Mouse (Mus musculus): ENCODE results near the gene Olfr159. TPM values are rescaled to one million over a fixed set of nuclear protein-coding genes. Genes with fewer than 3 reads are reported as not detected.

Gene Olfr159
- polyA plus RNA-seq, 1 experiment from 2014 or later: not detected

GRCm38 (mm10) chr4:43760460-43760859, 10.3 kb downstream of the Olfr159 start:
- Histone ChIP-seq H3K27me3 (ENCODE audit: control insufficient read depth, insufficient read depth, low read length) (no peaks in the 10 kb centered on the region; the same call in 1 of the 2 replicates), H3K4me1 (ENCODE audit: control insufficient read depth, insufficient read depth, low read length) (no peaks in the 10 kb centered on the region), H3K9ac (ENCODE audit: low read depth, low read length) (no peak overlapping the region), H3K4me3 (ENCODE audit: low read length) (no peak overlapping the region), H3K27ac (ENCODE audit: low read depth, low read length) (no peak overlapping the region), H3K4me2 (replicated peaks; ENCODE audit: low read depth, low read length) (no peak overlapping the region), H3K36me3 (ENCODE audit: control insufficient read depth, insufficient read depth, low read length) (no peaks in the 10 kb centered on the region), H3K9me3 (ENCODE audit: control insufficient read depth, low read length) (no peaks in the 10 kb centered on the region)
- no peak for ATAC-seq (ENCODE audit: low FRiP score, low TSS enrichment)
- 71% methylated on average over 10 of the region's 10 CpGs for WGBS

DNA sequence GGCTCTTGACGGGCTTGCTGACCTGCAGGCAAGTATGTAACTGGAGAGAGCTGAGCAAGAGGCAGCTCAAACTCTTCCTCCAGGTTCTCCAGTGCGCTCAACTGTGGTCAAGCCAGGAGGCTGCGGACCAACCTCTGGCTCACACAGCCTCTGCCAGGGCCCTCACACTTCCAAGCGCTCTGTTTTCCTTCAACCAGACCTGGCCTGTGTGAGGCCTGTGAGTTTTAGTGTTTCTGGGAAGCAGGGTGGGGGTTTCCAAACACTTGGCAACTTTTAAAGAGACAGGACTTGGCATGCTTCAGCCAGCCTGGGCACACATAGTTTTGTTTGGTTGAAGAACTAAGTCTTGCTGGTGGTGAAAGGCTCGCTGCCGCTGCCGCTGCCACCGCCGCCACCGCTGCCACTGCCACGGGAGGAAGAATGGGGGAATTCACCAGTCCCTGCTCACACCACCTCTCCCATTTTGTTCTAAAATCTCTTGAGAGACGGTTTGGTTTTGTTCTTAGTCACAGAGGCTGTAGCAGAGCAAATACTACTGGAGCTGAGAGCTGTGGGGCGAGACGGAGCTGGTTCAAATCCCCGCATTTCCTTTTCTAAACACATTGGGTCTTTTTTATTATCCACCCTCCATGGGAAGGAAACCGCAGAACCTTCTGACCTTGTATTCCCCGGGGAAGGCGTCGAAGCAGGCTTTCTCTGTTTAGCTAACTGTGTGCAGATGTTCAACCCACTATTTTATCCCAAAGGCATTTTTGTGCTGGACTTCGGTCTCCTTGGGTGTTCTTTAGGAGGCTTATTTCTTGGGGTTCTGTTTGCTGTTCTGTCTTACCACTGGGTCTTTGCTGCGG, 11.0 kb downstream of the Olfr159 start:
- H3K4me3 ChIP-seq (ENCODE audit: low read length): no peak overlapping the region
- no peak overlapping the region for H3K4me2 ChIP-seq (replicated peaks; ENCODE audit: low read depth, low read length)
- H3K36me3 ChIP-seq (ENCODE audit: control insufficient read depth, insufficient read depth, low read length): no peaks in the 10 kb centered on the region
- WGBS: 72% methylated on average over 21 of the region's 21 CpGs
- no peaks in the 10 kb centered on the region; the same call in 1 of the 2 replicates for H3K27me3 ChIP-seq (ENCODE audit: control insufficient read depth, insufficient read depth, low read length)
- H3K9me3 ChIP-seq (ENCODE audit: control insufficient read depth, low read length): no peaks in the 10 kb centered on the region
- no peak overlapping the region for H3K9ac ChIP-seq (ENCODE audit: low read depth, low read length)
- H3K27ac ChIP-seq (ENCODE audit: low read depth, low read length): no peak overlapping the region
- no peaks in the 10 kb centered on the region for H3K4me1 ChIP-seq (ENCODE audit: control insufficient read depth, insufficient read depth, low read length)
- ATAC-seq (ENCODE audit: low FRiP score, low TSS enrichment): no peak

DNA sequence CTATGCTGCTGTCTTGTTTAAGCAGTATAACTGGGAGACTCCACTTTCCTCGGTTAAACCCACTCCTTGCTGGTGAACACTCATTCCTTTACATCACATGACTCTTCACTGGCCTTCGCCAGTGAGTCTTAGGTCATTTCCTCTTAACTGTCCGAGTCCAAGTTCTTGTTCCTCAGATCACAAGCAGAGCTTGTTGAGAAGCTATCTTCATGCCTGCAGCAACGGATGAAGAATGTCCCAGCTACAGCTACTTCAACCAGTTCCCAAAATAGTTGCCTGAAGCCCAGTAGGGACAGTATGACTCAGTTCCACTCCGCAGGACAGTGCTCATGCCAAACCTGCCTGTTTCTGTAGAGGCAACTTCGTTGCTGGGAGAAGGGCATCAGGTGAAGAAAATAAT, 13.6 kb downstream of the Olfr159 start:
- Histone ChIP-seq H3K4me3 (ENCODE audit: low read length) (no peak overlapping the region), H3K9ac (ENCODE audit: low read depth, low read length) (no peak overlapping the region), H3K9me3 (ENCODE audit: control insufficient read depth, low read length) (no peaks in the 10 kb centered on the region), H3K27me3 (ENCODE audit: control insufficient read depth, insufficient read depth, low read length) (no peaks in the 10 kb centered on the region; the same call in 1 of the 2 replicates), H3K27ac (ENCODE audit: low read depth, low read length) (no peak overlapping the region), H3K4me2 (replicated peaks; ENCODE audit: low read depth, low read length) (no peak overlapping the region), H3K36me3 (ENCODE audit: control insufficient read depth, insufficient read depth, low read length) (no peaks in the 10 kb centered on the region), H3K4me1 (ENCODE audit: control insufficient read depth, insufficient read depth, low read length) (no peaks in the 10 kb centered on the region)
- WGBS: 76% methylated on average over 6 of the region's 6 CpGs
- ATAC-seq (ENCODE audit: low FRiP score, low TSS enrichment): no peak

DNA sequence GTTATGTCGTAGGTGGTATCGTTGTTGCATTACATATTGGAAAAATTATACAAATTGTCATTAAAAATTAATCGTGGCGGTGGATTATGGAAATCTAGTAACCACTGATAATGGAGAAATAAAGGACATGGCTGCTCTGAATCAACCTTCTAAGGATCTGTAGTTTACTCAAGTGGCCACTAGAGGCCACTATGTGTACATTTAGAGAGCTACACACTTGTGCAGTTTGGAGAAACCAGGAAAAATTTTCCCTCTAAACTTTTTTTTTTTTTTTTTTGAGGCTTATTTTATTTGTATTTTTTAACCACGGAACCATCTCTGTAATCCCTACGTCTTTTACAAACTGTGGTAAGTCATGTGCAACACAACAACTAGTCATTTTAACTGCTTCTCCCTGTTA, 25.6 kb downstream of the Olfr159 start:
- 18% methylated on average over 6 of the region's 6 CpGs for WGBS

DNA sequence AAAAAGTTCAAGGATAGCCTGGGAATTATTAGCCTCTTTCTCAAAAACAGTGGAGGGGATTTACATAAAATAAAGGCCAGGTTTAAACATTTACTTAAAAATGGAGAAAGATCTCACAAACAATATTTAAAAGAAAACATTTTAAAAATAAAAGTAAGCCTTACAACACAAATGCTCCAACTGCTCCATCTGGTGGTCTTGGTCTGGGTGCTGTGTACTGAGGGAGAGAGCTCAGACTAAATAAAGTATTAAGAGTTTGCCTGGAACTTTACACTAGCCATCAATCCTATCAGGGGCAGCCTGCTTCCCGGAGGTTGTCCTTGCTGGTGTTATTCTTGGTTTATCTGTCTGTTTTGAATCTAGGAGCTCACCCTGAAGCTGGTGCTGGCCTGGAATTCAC, 27.7 kb downstream of the Olfr159 start:
- Histone ChIP-seq H3K36me3 (ENCODE audit: control insufficient read depth, insufficient read depth, low read length) (no peaks in the 10 kb centered on the region), H3K4me2 (replicated peaks; ENCODE audit: low read depth, low read length) (no peak overlapping the region), H3K9me3 (ENCODE audit: control insufficient read depth, low read length) (no peaks in the 10 kb centered on the region), H3K27ac (ENCODE audit: low read depth, low read length) (no peak overlapping the region), H3K4me1 (ENCODE audit: control insufficient read depth, insufficient read depth, low read length) (no peaks in the 10 kb centered on the region), H3K27me3 (ENCODE audit: control insufficient read depth, insufficient read depth, low read length) (no peaks in the 10 kb centered on the region), H3K9ac (ENCODE audit: low read depth, low read length) (no peak overlapping the region), H3K4me3 (ENCODE audit: low read length) (no peak overlapping the region)
- ATAC-seq (ENCODE audit: low FRiP score, low TSS enrichment): no peak
- WGBS: 29% methylated on average over 1 of the region's 1 CpGs

More for the DNA sequence above, 25.6 kb downstream of the Olfr159 start:
- Histone ChIP-seq H3K4me2 (replicated peaks; ENCODE audit: low read depth, low read length) (no peak overlapping the region), H3K9ac (ENCODE audit: low read depth, low read length) (no peak overlapping the region), H3K4me3 (ENCODE audit: low read length) (no peak overlapping the region), H3K9me3 (ENCODE audit: control insufficient read depth, low read length) (no peaks in the 10 kb centered on the region), H3K27me3 (ENCODE audit: control insufficient read depth, insufficient read depth, low read length) (no peaks in the 10 kb centered on the region), H3K4me1 (ENCODE audit: control insufficient read depth, insufficient read depth, low read length) (no peaks in the 10 kb centered on the region), H3K36me3 (ENCODE audit: control insufficient read depth, insufficient read depth, low read length) (no peaks in the 10 kb centered on the region), H3K27ac (ENCODE audit: low read depth, low read length) (no peak overlapping the region)
- ATAC-seq (ENCODE audit: low FRiP score, low TSS enrichment): 0 out of 2 replicates have a peak, but pooled peaks have one; percentile 24

GRCm38 (mm10) chr4:43742637-43743036, 28.2 kb downstream of the Olfr159 start:
- H3K4me2 ChIP-seq (replicated peaks; ENCODE audit: low read depth, low read length): no peak overlapping the region
- H3K4me1 ChIP-seq (ENCODE audit: control insufficient read depth, insufficient read depth, low read length): no peaks in the 10 kb centered on the region
- no peaks in the 10 kb centered on the region for H3K9me3 ChIP-seq (ENCODE audit: control insufficient read depth, low read length)
- no peaks in the 10 kb centered on the region for H3K36me3 ChIP-seq (ENCODE audit: control insufficient read depth, insufficient read depth, low read length)
- no peak overlapping the region for H3K9ac ChIP-seq (ENCODE audit: low read depth, low read length)
- 27% methylated on average over 4 of the region's 4 CpGs for WGBS
- no peak overlapping the region for H3K27ac ChIP-seq (ENCODE audit: low read depth, low read length)
- H3K27me3 ChIP-seq (ENCODE audit: control insufficient read depth, insufficient read depth, low read length): no peaks in the 10 kb centered on the region
- no peak for ATAC-seq (ENCODE audit: low FRiP score, low TSS enrichment)
- no peak overlapping the region for H3K4me3 ChIP-seq (ENCODE audit: low read length)

DNA sequence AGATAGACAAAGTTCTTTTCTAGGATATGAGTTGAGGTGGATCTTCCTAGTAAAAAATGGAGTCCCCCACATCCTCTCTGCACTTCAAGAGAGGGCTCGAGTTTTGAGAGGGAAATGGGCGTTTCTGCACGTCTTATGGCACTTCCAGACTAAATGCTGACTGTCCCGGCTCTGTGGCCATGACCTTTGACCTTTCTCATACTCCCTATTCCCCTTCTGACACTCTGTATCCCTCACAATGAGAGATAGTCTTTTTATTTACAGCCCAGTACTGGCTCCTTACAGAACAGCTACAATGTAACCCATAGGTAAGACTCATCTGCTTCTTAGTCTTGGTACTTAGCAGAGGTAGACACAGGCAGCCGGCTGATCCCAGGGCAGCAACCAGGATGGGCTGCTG, 29.3 kb downstream of the Olfr159 start:
- WGBS: 37% methylated on average over 5 of the region's 5 CpGs
- Histone ChIP-seq H3K27ac (ENCODE audit: low read depth, low read length) (no peak overlapping the region), H3K4me1 (ENCODE audit: control insufficient read depth, insufficient read depth, low read length) (no peaks in the 10 kb centered on the region), H3K4me3 (ENCODE audit: low read length) (no peak overlapping the region), H3K4me2 (replicated peaks; ENCODE audit: low read depth, low read length) (no peak overlapping the region), H3K9ac (ENCODE audit: low read depth, low read length) (no peak overlapping the region), H3K9me3 (ENCODE audit: control insufficient read depth, low read length) (no peaks in the 10 kb centered on the region), H3K36me3 (ENCODE audit: control insufficient read depth, insufficient read depth, low read length) (no peaks in the 10 kb centered on the region), H3K27me3 (ENCODE audit: control insufficient read depth, insufficient read depth, low read length) (no peaks in the 10 kb centered on the region)
- ATAC-seq (ENCODE audit: low FRiP score, low TSS enrichment): no peak

- no peaks in the 10 kb centered on the region for H3K9me3 ChIP-seq (ENCODE audit: control insufficient read depth, low read length)
- ATAC-seq (ENCODE audit: low FRiP score, low TSS enrichment): no peak
- H3K36me3 ChIP-seq (ENCODE audit: control insufficient read depth, insufficient read depth, low read length): no peaks in the 10 kb centered on the region
- H3K4me1 ChIP-seq (ENCODE audit: control insufficient read depth, insufficient read depth, low read length): no peaks in the 10 kb centered on the region
- H3K4me2 ChIP-seq (replicated peaks; ENCODE audit: low read depth, low read length): no peak overlapping the region
- no peaks in the 10 kb centered on the region for H3K27me3 ChIP-seq (ENCODE audit: control insufficient read depth, insufficient read depth, low read length)
- H3K27ac ChIP-seq (ENCODE audit: low read depth, low read length): no peak overlapping the region
- 76% methylated on average over 8 of the region's 8 CpGs for WGBS
- no peak overlapping the region for H3K4me3 ChIP-seq (ENCODE audit: low read length)
- no peak overlapping the region for H3K9ac ChIP-seq (ENCODE audit: low read depth, low read length)
Measured at GRCm38 (mm10) chr4:43738989-43739674, 31.7 kb downstream of the Olfr159 start.

DNA sequence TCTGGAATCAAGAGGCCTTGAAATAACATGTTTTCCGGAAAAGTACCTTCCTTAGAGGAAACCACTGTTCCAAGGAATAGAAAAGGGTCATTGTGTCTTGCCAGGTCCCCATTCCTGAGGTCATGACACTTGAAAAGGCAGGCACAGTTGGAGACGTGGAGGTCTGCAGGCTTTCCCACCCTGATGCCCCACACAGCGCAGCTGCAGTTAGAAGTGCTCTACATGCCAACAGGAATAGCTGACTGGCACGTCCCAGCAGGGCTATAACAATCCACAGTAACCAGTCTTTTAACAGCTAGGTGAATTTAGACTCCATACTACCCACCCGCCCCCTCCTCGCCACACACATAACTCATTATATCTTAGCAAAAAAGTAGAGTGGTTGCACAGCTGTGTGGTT, 33.7 kb downstream of the Olfr159 start:
- H3K27ac ChIP-seq (ENCODE audit: low read depth, low read length): no peak overlapping the region
- 71% methylated on average over 6 of the region's 6 CpGs for WGBS
- ATAC-seq (ENCODE audit: low FRiP score, low TSS enrichment): no peak

More for the DNA sequence above, 33.7 kb downstream of the Olfr159 start:
- Histone ChIP-seq H3K9me3 (ENCODE audit: control insufficient read depth, low read length) (no peaks in the 10 kb centered on the region), H3K4me3 (ENCODE audit: low read length) (no peak overlapping the region), H3K4me1 (ENCODE audit: control insufficient read depth, insufficient read depth, low read length) (no peaks in the 10 kb centered on the region), H3K4me2 (replicated peaks; ENCODE audit: low read depth, low read length) (no peak overlapping the region), H3K36me3 (ENCODE audit: control insufficient read depth, insufficient read depth, low read length) (no peaks in the 10 kb centered on the region), H3K27me3 (ENCODE audit: control insufficient read depth, insufficient read depth, low read length) (no peaks in the 10 kb centered on the region), H3K9ac (ENCODE audit: low read depth, low read length) (no peak overlapping the region)
